Mouse (Mus musculus) embryonic facial prominence, embryonic 12.5 days (tissue): ENCODE measurements around the gene Gm8300. TPM values are rescaled to one million over a fixed set of nuclear protein-coding genes. Genes with fewer than 3 reads are reported as not detected.
"Not testable (repeated sequence)": the region's sequence is repeated elsewhere in the genome, so short reads cannot be mapped to it uniquely, and the experiment has no call there.

Experiments used
- ATAC-seq: fragments of 200-750 bp; cut with Nextera tagmentation; 2 replicates; pipeline ENCODE4 v1.8.0; 2017; ENCODE audit not compliant: insufficient number of reproducible peaks, insufficient read depth, low FRiP score, low TSS enrichment
- H3K27ac ChIP-seq: fragments of 300-500 bp; sonication (generic); 2 replicates; pipeline ENCODE4 v1.5.1; 2016; ENCODE audit warnings: mild to moderate bottlenecking
- H3K27me3 ChIP-seq: fragments of 300-500 bp; sonication (generic); 2 replicates; pipeline ENCODE4 v1.6.1; 2016; ENCODE audit warnings: mild to moderate bottlenecking, moderate library complexity
- H3K36me3 ChIP-seq: fragments of 300-500 bp; sonication (generic); 2 replicates; pipeline ENCODE4 v1.6.1; 2016; ENCODE audit warnings: mild to moderate bottlenecking
- H3K4me1 ChIP-seq: fragments of 300-500 bp; sonication (generic); 2 replicates; pipeline ENCODE4 v1.6.1; 2016
- H3K4me2 ChIP-seq: fragments of 300-500 bp; sonication (generic); replicated peaks from 2 replicates; pipeline ENCODE4 v1.6.1; 2016; ENCODE audit warnings: mild to moderate bottlenecking, moderate library complexity
- H3K4me3 ChIP-seq: fragments of 300-500 bp; sonication (generic); 2 replicates; pipeline ENCODE4 v1.5.1; 2016; ENCODE audit warnings: mild to moderate bottlenecking
- H3K9ac ChIP-seq: fragments of 300-500 bp; sonication (generic); 2 replicates; pipeline ENCODE4 v1.6.1; 2016; ENCODE audit warnings: mild to moderate bottlenecking, moderate library complexity
- H3K9me3 ChIP-seq: fragments of 300-500 bp; sonication (generic); 2 replicates; pipeline ENCODE4 v1.6.1; 2016; ENCODE audit warnings: mild to moderate bottlenecking, moderate library complexity
- WGBS: fragments of 180-500 bp; shearing (Covaris S2); methylation state at CpG from one replicate; pipeline ENCODE4 v1.1.7; 2016; 5-methylcytosine and 5-hydroxymethylcytosine counted together
- polyA plus RNA-seq: library from polyadenylated mRNA; unstranded; fragments of >200 nt; fragmentation: Nextera tagmentation; extraction: Ambion mirVana; gene quantifications from 2 replicates; pipeline ENCODE4 v1.2.1, GENCODE M21; 2016

Gm8300 gene
- polyA plus RNA-seq: not detected in 2 replicates

DNA sequence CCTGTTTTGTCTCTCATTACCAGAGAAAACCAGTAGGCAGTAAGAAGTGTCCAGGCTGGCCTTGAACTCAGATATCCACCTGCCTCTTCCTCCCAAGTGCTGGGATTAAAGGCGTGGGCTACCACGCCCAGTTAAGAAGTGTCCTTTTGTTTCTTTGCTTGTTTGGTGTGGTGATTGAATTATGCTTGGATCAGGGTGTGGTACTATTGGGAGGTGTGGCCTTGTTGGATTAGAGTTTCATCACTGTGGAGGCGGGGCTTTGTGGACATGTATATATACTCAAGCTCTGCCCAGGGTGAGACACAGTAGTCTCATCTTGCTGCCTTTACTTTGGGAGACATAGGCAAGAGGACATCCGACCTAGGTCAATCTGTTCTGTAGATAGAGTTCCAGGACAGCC is at the start of gene Gm8300:
Gene Gm8300, plus strand, starts transcription at position 301 of the 400 bp plus-strand sequence.
- H3K9me3 ChIP-seq, H3K4me2 ChIP-seq, H3K9ac ChIP-seq, H3K27ac ChIP-seq, H3K27me3 ChIP-seq, H3K4me3 ChIP-seq, ATAC-seq, H3K36me3 ChIP-seq, H3K4me1 ChIP-seq: not testable (repeated sequence)
- WGBS: 89% methylated on average over 4 of the region's 4 CpGs

GRCm38 (mm10) chr12:87464678-87465297 is 49.3 kb upstream of the Gm8300 start:
- Histone ChIP-seq H3K36me3 (peaks cover 69% of the 10 kb centered on the region), H3K4me2 (no peak overlapping the region)
- 87% methylated on average over 6 of the region's 6 CpGs for WGBS

GRCm38 (mm10) chr12:87470263-87471136 is 43.6 kb upstream of the Gm8300 start:
- Histone ChIP-seq H3K9ac (peak overlapping the region; percentile 87; the same call in 1 of the 2 replicates), H3K36me3 (peaks cover 26% of the 10 kb centered on the region), H3K4me3 (peak overlapping the region; percentile 77), H3K9me3 (no peaks in the 10 kb centered on the region), H3K4me2 (peak overlapping the region; percentile 56), H3K4me1 (peaks cover 9% of the 10 kb centered on the region), H3K27ac (no peak overlapping the region), H3K27me3 (no peaks in the 10 kb centered on the region)
- ATAC-seq: no peak
- 57% methylated on average over 7 of the region's 7 CpGs for WGBS

More at GRCm38 (mm10) chr12:87464678-87465297, 49.3 kb upstream of the Gm8300 start:
- H3K27ac ChIP-seq: no peak overlapping the region
- no peak overlapping the region for H3K9ac ChIP-seq
- no peak overlapping the region for H3K4me3 ChIP-seq
- no peak for ATAC-seq
- H3K4me1 ChIP-seq: no peaks in the 10 kb centered on the region
- H3K9me3 ChIP-seq: no peaks in the 10 kb centered on the region
- H3K27me3 ChIP-seq: no peaks in the 10 kb centered on the region

- no peak for ATAC-seq
- H3K27ac ChIP-seq: peak overlapping the region; percentile 91
- H3K4me1 ChIP-seq: peaks cover 9% of the 10 kb centered on the region
- H3K27me3 ChIP-seq: no peaks in the 10 kb centered on the region
- peak overlapping the region; percentile 56 for H3K4me2 ChIP-seq
- peak overlapping the region; percentile 77 for H3K4me3 ChIP-seq
- under 1% methylated on average over 19 of the region's 19 CpGs for WGBS
- H3K9ac ChIP-seq: peak overlapping the region; percentile 87
- peaks cover 21% of the 10 kb centered on the region for H3K36me3 ChIP-seq
- H3K9me3 ChIP-seq: no peaks in the 10 kb centered on the region
Observed at GRCm38 (mm10) chr12:87471421-87471963, 42.6 kb upstream of the Gm8300 start.

- peaks cover 9% of the 10 kb centered on the region for H3K4me1 ChIP-seq
- H3K9ac ChIP-seq: peak within 1 kb of the TSS; percentile 87
- peak within 1 kb of the TSS; percentile 91 for H3K27ac ChIP-seq
- H3K36me3 ChIP-seq: peaks cover 15% of the 10 kb centered on the region
- no peaks in the 10 kb centered on the region for H3K27me3 ChIP-seq
- H3K4me3 ChIP-seq: peak within 1 kb of the TSS; percentile 77
- no peaks in the 10 kb centered on the region for H3K9me3 ChIP-seq
- 3% methylated on average over 45 of the region's 45 CpGs for WGBS
- peak within 1 kb of the TSS; percentile 56 for H3K4me2 ChIP-seq
- ATAC-seq: peak; percentile 95
Observed at GRCm38 (mm10) chr12:87471964-87472786, 41.9 kb upstream of the Gm8300 start, which contains the start of gene Snw1. Snw1 (minus strand) TSS chr12:87472274.

- Histone ChIP-seq H3K4me3 (no peak overlapping the region), H3K27me3 (no peaks in the 10 kb centered on the region), H3K9me3 (no peaks in the 10 kb centered on the region), H3K9ac (no peak overlapping the region), H3K36me3 (no peaks in the 10 kb centered on the region; the same call in 1 of the 2 replicates), H3K4me1 (peaks cover 9% of the 10 kb centered on the region), H3K4me2 (no peak overlapping the region), H3K27ac (no peak overlapping the region)
- WGBS: 76% methylated on average over 3 of the region's 3 CpGs
- ATAC-seq: no peak
Observed at GRCm38 (mm10) chr12:87474756-87475155, 39.4 kb upstream of the Gm8300 start.

DNA sequence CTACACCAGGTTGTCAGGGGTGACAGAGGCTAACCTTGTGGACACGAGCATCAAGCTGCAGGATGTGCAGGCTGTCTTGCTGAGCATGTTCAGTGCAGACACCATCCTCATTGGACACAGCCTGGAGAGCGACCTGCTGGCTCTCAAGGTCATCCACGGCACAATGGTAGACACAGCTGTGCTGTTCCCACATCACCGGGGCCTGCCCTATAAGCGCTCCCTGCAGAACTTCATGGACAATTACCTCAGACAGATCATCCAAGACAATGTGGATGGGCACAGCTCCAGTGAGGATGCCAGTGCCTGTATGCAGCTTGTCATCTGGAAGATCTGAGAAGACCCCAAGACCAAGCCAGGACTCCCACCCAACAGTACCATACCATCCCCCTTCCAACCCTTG is 31.6 kb upstream of the Gm8300 start:
- not testable (repeated sequence) for H3K4me3 ChIP-seq
- 0 out of 2 replicates have a peak, but pooled peaks have one; percentile 22 for ATAC-seq

DNA sequence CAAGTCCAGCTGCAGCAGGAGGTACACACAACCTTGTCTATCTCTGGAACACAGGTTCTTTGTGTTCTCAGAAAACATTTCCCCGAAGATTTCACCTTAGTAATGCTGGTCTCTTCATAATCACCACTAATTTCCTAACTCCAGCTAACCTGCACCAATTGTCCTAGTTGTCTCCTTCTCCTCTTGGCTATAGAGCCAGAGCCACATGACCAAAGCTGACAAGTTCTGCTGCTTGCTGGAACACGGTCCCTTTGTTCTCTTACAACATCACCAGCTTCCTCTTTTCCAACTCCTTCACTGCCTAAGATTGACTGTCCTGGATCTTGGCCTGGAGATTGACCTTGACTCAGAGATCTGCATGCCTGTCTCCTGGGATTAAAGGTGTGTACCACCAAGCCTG is 25.4 kb upstream of the Gm8300 start:
- H3K4me1 ChIP-seq, H3K4me3 ChIP-seq, H3K27me3 ChIP-seq, ATAC-seq, H3K9ac ChIP-seq, H3K36me3 ChIP-seq, H3K27ac ChIP-seq, H3K4me2 ChIP-seq, H3K9me3 ChIP-seq: not testable (repeated sequence)
- 44% methylated on average over 2 of the region's 2 CpGs for WGBS

More for the DNA sequence above, 31.6 kb upstream of the Gm8300 start:
- not testable (repeated sequence) for H3K27me3 ChIP-seq, H3K4me2 ChIP-seq, H3K36me3 ChIP-seq, H3K27ac ChIP-seq, H3K9ac ChIP-seq, H3K9me3 ChIP-seq, H3K4me1 ChIP-seq
- WGBS: 75% methylated on average over 5 of the region's 5 CpGs

DNA sequence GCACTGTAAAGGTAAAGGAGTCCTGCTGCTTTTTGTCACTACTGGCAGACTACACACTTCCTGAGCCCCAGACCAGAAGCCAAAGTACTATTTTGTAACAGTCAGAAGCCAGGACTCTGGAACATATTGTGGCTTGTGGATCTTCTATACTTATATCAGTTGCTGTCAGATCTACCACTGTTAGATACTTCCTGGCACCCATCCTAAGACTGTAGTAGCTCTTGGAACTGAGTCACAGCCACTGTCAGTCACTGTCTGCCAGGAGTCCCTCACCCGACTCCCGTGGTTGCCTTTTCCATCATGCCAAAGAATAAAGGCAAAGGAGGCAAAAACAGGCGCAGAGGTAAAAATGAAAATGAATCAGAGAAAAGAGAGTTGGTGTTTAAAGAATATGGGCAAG is 19.7 kb upstream of the Gm8300 start, which contains the start of gene Gm5788:
Gene Gm5788, plus strand, starts transcription at position 301 of the 400 bp plus-strand sequence.
- H3K27ac ChIP-seq, ATAC-seq, H3K36me3 ChIP-seq, H3K9me3 ChIP-seq, H3K4me3 ChIP-seq, H3K27me3 ChIP-seq, H3K4me1 ChIP-seq, H3K9ac ChIP-seq, H3K4me2 ChIP-seq: not testable (repeated sequence)
- WGBS: 92% methylated on average over 3 of the region's 3 CpGs

GRCm38 (mm10) chr12:87519616-87520015 is 5.5 kb downstream of the Gm8300 start:
- H3K27me3 ChIP-seq, ATAC-seq, H3K4me3 ChIP-seq, H3K4me1 ChIP-seq, H3K9ac ChIP-seq, H3K9me3 ChIP-seq, H3K4me2 ChIP-seq, H3K27ac ChIP-seq, H3K36me3 ChIP-seq: not testable (repeated sequence)
- WGBS: 65% methylated on average over 3 of the region's 3 CpGs

DNA sequence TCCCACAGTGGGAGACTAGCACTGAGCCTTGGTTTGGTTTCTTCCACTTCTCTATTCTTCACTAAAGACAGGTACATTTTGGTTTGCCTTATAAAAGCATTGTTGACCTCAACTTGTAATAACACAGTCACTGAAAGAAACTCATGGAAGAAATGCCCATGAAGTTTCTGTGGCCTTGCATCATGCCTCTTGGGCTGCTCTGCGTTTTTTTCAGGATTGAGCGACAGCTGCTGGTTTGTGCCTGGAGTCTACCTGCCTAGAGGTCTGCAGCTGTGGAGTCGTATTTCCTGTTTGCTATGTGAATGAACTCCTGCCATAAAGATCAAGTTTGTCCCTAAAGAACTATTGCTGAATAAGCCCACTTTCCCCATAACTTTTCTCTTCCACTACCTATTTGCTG is 29.8 kb downstream of the Gm8300 start:
- Histone ChIP-seq H3K4me1 (no peaks in the 10 kb centered on the region), H3K27ac (no peak overlapping the region), H3K9me3 (no peaks in the 10 kb centered on the region), H3K36me3 (no peaks in the 10 kb centered on the region), H3K4me3 (no peak overlapping the region), H3K9ac (no peak overlapping the region), H3K4me2 (no peak overlapping the region), H3K27me3 (no peaks in the 10 kb centered on the region)
- WGBS: 73% methylated on average over 3 of the region's 3 CpGs
- no peak for ATAC-seq
